In genomic region chr6:94163325-94163995, GRCm38 (mm10) we compare ENCODE assay signal across 9 mouse cellular contexts.
DNase-seq lines count a peak whose midpoint lies in the region; ATAC-seq lines count a peak whose summit lies in the region.
"Had no signal": no experiment of that assay in that cellular context is flagged by ENCODE, and none has a peak within 500 bp of the region (broad histone marks: within the 10 kb centered on the region; RNA-seq: fewer than 3 reads in every experiment).

No protein-coding gene starts in this region.

- WGBS in heart, embryonic 14.5 days = 36% methylated on average over 9 of the region's 9 CpGs
- WGBS in forebrain, embryonic 13.5 days = 19% methylated on average over 9 of the region's 9 CpGs
- WGBS in liver, embryonic 13.5 days (ENCODE audit: insufficient replicate concordance) = 35% methylated on average over 9 of the region's 9 CpGs

- H3K27me3 ChIP-seq in heart, embryonic 14.5 days (ENCODE audit: control insufficient read depth, insufficient read depth, low read length) = no peaks in the 10 kb centered on the region
- H3K27me3 ChIP-seq in forebrain, embryonic 13.5 days = no peaks in the 10 kb centered on the region
- no peaks in the 10 kb centered on the region for H3K27me3 ChIP-seq in liver, embryonic 13.5 days

- H3K4me1 ChIP-seq in heart, embryonic 14.5 days (ENCODE audit: control insufficient read depth in 2 of 2, insufficient read depth in 2 of 2, low read length in 2 of 2) = peaks cover 24 to 47% of the 10 kb centered on the region in 2 experiments
- H3K4me1 ChIP-seq in forebrain, embryonic 13.5 days = peaks cover 20% of the 10 kb centered on the region
- H3K4me1 ChIP-seq in liver, embryonic 13.5 days (replicated peaks) = peaks cover 28% of the 10 kb centered on the region

- H3K9me3 ChIP-seq in heart, embryonic 14.5 days (ENCODE audit: control insufficient read depth, low read length) = no peaks in the 10 kb centered on the region
- no peaks in the 10 kb centered on the region for H3K9me3 ChIP-seq in forebrain, embryonic 13.5 days (replicated peaks)
- H3K9me3 ChIP-seq in liver, embryonic 13.5 days (replicated peaks) = no peaks in the 10 kb centered on the region

- DNase-seq in heart, adult 11 months = no peak
- DNase-seq in Muller cell, postnatal 12 days (ENCODE audit: inconsistent ontology term) = peak; percentile 45
- DNase-seq in liver, embryonic 13.5 days = no peak
- no peak for DNase-seq in cerebellum, postnatal 10 days
- DNase-seq in adrenal gland, postnatal 14 days = no peak
- no peak for DNase-seq in lung, postnatal 14 days
- DNase-seq: cerebellum, adult 9-10 months had no signal

- H3K9ac ChIP-seq in heart, embryonic 14.5 days (ENCODE audit: low read length) = peak overlapping the region; percentile 60
- no peak overlapping the region for H3K9ac ChIP-seq in forebrain, embryonic 13.5 days
- H3K9ac ChIP-seq in liver, embryonic 13.5 days = no peak overlapping the region

- peak overlapping the region; percentile 49 for H3K4me2 ChIP-seq in heart, embryonic 14.5 days (ENCODE audit: low read length)
- peak overlapping the region; percentile 43 for H3K4me2 ChIP-seq in forebrain, embryonic 13.5 days
- H3K4me2 ChIP-seq in liver, embryonic 13.5 days = peak overlapping the region; percentile 26

- peak overlapping the region; percentile 48 to 70 for H3K27ac ChIP-seq in heart, embryonic 14.5 days (replicated peaks in 1 of 2; ENCODE audit: control insufficient read depth in 1 of 2, insufficient read depth in 1 of 2, low read depth in 2 of 2, low read length in 2 of 2)
- peak overlapping the region; percentile 69 for H3K27ac ChIP-seq in forebrain, embryonic 13.5 days
- H3K27ac ChIP-seq in liver, embryonic 13.5 days = no peak overlapping the region

- no peaks in the 10 kb centered on the region for H3K36me3 ChIP-seq in heart, embryonic 14.5 days (ENCODE audit: control insufficient read depth, insufficient read depth, low read length)
- no peaks in the 10 kb centered on the region for H3K36me3 ChIP-seq in forebrain, embryonic 13.5 days (ENCODE audit: poor library complexity, severe bottlenecking)
- no peaks in the 10 kb centered on the region for H3K36me3 ChIP-seq in liver, embryonic 13.5 days

- no peak for ATAC-seq in heart, embryonic 14.5 days (ENCODE audit: insufficient number of reproducible peaks, insufficient read depth, low FRiP score, low read depth)
- 0 out of 2 replicates have a peak, but pooled peaks have one; percentile 36 for ATAC-seq in forebrain, embryonic 13.5 days
- ATAC-seq in liver, embryonic 13.5 days (ENCODE audit: low read depth) = no peak

- H3K4me3 ChIP-seq in heart, embryonic 14.5 days (ENCODE audit: control insufficient read depth in 1 of 2, insufficient read depth in 1 of 2, low read depth in 1 of 2, low read length in 2 of 2) = peak overlapping the region in 1 of 2 experiments; percentile 4; a peak in 1 of 4 replicates
- no peak overlapping the region for H3K4me3 ChIP-seq in forebrain, embryonic 13.5 days
- no peak overlapping the region for H3K4me3 ChIP-seq in liver, embryonic 13.5 days (replicated peaks)
